31 mouse cellular contexts compared by ENCODE assay signal in the genomic region with DNA sequence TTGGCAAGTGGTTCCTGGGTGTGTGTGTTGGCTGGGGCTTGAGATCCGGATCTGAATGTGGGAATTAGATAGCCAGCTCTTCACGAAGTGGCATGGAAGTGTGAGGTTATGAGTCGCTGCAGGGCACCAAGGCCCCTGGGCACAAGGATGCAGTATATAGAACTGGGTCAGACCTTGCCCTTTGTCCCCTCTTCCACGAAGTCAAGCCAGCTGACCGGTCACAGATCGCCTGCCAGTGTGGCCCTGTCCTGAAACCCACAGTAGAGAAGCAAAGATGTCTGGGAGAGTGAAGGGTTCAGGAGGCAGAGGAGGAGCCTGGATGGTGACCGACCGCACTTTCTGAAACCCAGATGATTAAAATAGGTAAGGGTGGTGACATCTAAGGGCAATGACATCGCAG.
DNase-seq lines count a peak whose midpoint lies in the region; ATAC-seq and TF ChIP-seq lines count a peak whose summit lies in the region.
"Had no signal": no experiment of that assay in that cellular context is flagged by ENCODE, and none has a peak within 500 bp of the region (broad histone marks: within the 10 kb centered on the region; RNA-seq: fewer than 3 reads in every experiment).

No protein-coding gene starts in this region.

- H3K4me2 ChIP-seq in forebrain, embryonic 11.5 days (ENCODE audit: low read depth, low read length, severe bottlenecking): no peak overlapping the region
- H3K4me2 ChIP-seq in kidney, embryonic 16.5 days (replicated peaks; ENCODE audit: low read depth, low read length): no peak overlapping the region
- H3K4me2 ChIP-seq in liver, postnatal 0 days (ENCODE audit: low read depth, low read length): no peak overlapping the region
- H3K4me2 ChIP-seq: forebrain, embryonic 13.5 days; heart, embryonic 11.5 days; hindbrain, embryonic 14.5 days; limb, embryonic 12.5 days; midbrain, embryonic 13.5 days; neural tube, embryonic 13.5 days had no signal

- H3K79me2 ChIP-seq in heart, adult 2 months (replicated peaks; ENCODE audit: control insufficient read depth, insufficient read depth, low read length): no peaks in the 10 kb centered on the region

- TF ChIP-seq POLR2A in kidney, adult 2 months (IDR thresholded peaks at IDR 0.05; ENCODE audit: low read depth, low read length): no peak
- no peak for TF ChIP-seq POLR2A in heart, adult 2 months (IDR thresholded peaks at IDR 0.05; ENCODE audit: insufficient read depth, low read depth, low read length)

- H3K36me3 ChIP-seq in forebrain, embryonic 10.5 days (replicated peaks): no peaks in the 10 kb centered on the region
- H3K36me3 ChIP-seq in forebrain, embryonic 11.5 days (ENCODE audit: control insufficient read depth, insufficient read depth, low read length): no peaks in the 10 kb centered on the region
- no peaks in the 10 kb centered on the region for H3K36me3 ChIP-seq in kidney, adult 2 months (ENCODE audit: control insufficient read depth, insufficient read depth, low read length)
- H3K36me3 ChIP-seq in kidney, embryonic 16.5 days (ENCODE audit: insufficient read depth, low read length): no peaks in the 10 kb centered on the region
- no peaks in the 10 kb centered on the region for H3K36me3 ChIP-seq in liver, postnatal 0 days (replicated peaks; ENCODE audit: insufficient read depth, low read length)
- no peaks in the 10 kb centered on the region for H3K36me3 ChIP-seq in heart, adult 2 months (ENCODE audit: control insufficient read depth, insufficient read depth, low read length)
- H3K36me3 ChIP-seq: limb, embryonic 12.5 days; midbrain, embryonic 13.5 days; neural tube, embryonic 13.5 days had no signal

- no peak for TF ChIP-seq EP300 in liver, postnatal 0 days (IDR thresholded peaks at IDR 0.05; ENCODE audit: low read depth)
- no peak for TF ChIP-seq EP300 in heart, adult 2 months (IDR thresholded peaks at IDR 0.05; ENCODE audit: insufficient read depth, low read depth, low read length)

- H3K27me3 ChIP-seq in forebrain, embryonic 10.5 days (ENCODE audit: poor library complexity, severe bottlenecking): no peaks in the 10 kb centered on the region; the same call in 1 of the 2 replicates
- no peaks in the 10 kb centered on the region for H3K27me3 ChIP-seq in forebrain, embryonic 11.5 days (ENCODE audit: control insufficient read depth, insufficient read depth, low read length)
- no peaks in the 10 kb centered on the region for H3K27me3 ChIP-seq in kidney, adult 2 months (replicated peaks; ENCODE audit: control insufficient read depth, insufficient read depth, low read length)
- 0 out of 2 replicates have a peak, but pooled peaks cover 2% of the 10 kb centered on the region for H3K27me3 ChIP-seq in kidney, embryonic 16.5 days (ENCODE audit: insufficient read depth, low read length)
- no peaks in the 10 kb centered on the region for H3K27me3 ChIP-seq in liver, postnatal 0 days (ENCODE audit: insufficient read depth, low read length)
- no peaks in the 10 kb centered on the region for H3K27me3 ChIP-seq in heart, adult 2 months (ENCODE audit: control insufficient read depth, insufficient read depth, low read length)
- H3K27me3 ChIP-seq: CH12.LX; forebrain, embryonic 13.5 days; limb, embryonic 12.5 days; midbrain, embryonic 13.5 days; neural tube, embryonic 13.5 days had no signal

- no peak for ATAC-seq in forebrain, embryonic 11.5 days (replicated peaks; ENCODE audit: low FRiP score)
- ATAC-seq in kidney, embryonic 16.5 days (ENCODE audit: low FRiP score, low TSS enrichment): no peak
- ATAC-seq in liver, postnatal 0 days: no peak
- no peak for ATAC-seq in frontal cortex, adult (ENCODE audit: low TSS enrichment)
- ATAC-seq: activated CD4-positive, CD25-positive, alpha-beta regulatory T cell, adult 4 months; forebrain, embryonic 13.5 days; inflammation-experienced regulatory T-cells, adult 6 months; lung, postnatal 0 days; midbrain, embryonic 13.5 days had no signal

- no peak for TF ChIP-seq CTCF in kidney, adult 2 months (conservative IDR thresholded peaks at IDR 0.05; ENCODE audit: insufficient read depth, insufficient read length, low read depth, low read length)
- TF ChIP-seq CTCF in liver, postnatal 0 days (IDR thresholded peaks at IDR 0.05; ENCODE audit: low read depth): no peak
- TF ChIP-seq CTCF in heart, adult 2 months (IDR thresholded peaks at IDR 0.05): no peak

- no peaks in the 10 kb centered on the region for H3K9me3 ChIP-seq in forebrain, embryonic 10.5 days
- no peaks in the 10 kb centered on the region for H3K9me3 ChIP-seq in forebrain, embryonic 11.5 days (ENCODE audit: control insufficient read depth, low read length)
- no peaks in the 10 kb centered on the region for H3K9me3 ChIP-seq in kidney, embryonic 16.5 days (ENCODE audit: low read length)
- no peaks in the 10 kb centered on the region for H3K9me3 ChIP-seq in liver, postnatal 0 days (ENCODE audit: low read length)
- H3K9me3 ChIP-seq: forebrain, embryonic 13.5 days; limb, embryonic 12.5 days; midbrain, embryonic 13.5 days; neural tube, embryonic 13.5 days had no signal

- 0 out of 2 replicates have a peak overlapping the region, but pooled peaks have one; percentile 25 for H3K27ac ChIP-seq in forebrain, embryonic 10.5 days
- no peak overlapping the region for H3K27ac ChIP-seq in forebrain, embryonic 11.5 days (ENCODE audit: low read depth, low read length)
- no peak overlapping the region for H3K27ac ChIP-seq in kidney, adult 2 months (ENCODE audit: insufficient read depth, low read depth, low read length)
- H3K27ac ChIP-seq in kidney, embryonic 16.5 days (ENCODE audit: low read length): no peak overlapping the region
- peak overlapping the region; percentile 3; the same call in 1 of the 2 replicates for H3K27ac ChIP-seq in liver, postnatal 0 days (ENCODE audit: low read depth)
- no peak overlapping the region for H3K27ac ChIP-seq in heart, adult 2 months
- H3K27ac ChIP-seq: forebrain, embryonic 13.5 days; hindbrain, embryonic 14.5 days; limb, embryonic 12.5 days; midbrain, embryonic 13.5 days; neural tube, embryonic 13.5 days; stomach, postnatal 0 days had no signal

- WGBS in forebrain, embryonic 10.5 days: 89% methylated on average over 9 of the region's 9 CpGs
- WGBS in forebrain, embryonic 11.5 days: 87% methylated on average over 9 of the region's 9 CpGs
- 44% methylated on average over 9 of the region's 9 CpGs for WGBS in kidney, adult 2 months
- WGBS in kidney, embryonic 16.5 days: 65% methylated on average over 9 of the region's 9 CpGs
- 76% methylated on average over 9 of the region's 9 CpGs for WGBS in liver, postnatal 0 days (ENCODE audit: insufficient replicate concordance)
- WGBS in heart, adult 2 months: 62% methylated on average over 9 of the region's 9 CpGs

- H3K4me3 ChIP-seq in forebrain, embryonic 10.5 days: no peak overlapping the region
- H3K4me3 ChIP-seq in forebrain, embryonic 11.5 days (ENCODE audit: low read depth, low read length): no peak overlapping the region
- H3K4me3 ChIP-seq in kidney, adult 2 months (ENCODE audit: insufficient read depth, low read depth, low read length): no peak overlapping the region
- no peak overlapping the region for H3K4me3 ChIP-seq in kidney, embryonic 16.5 days (ENCODE audit: low read length)
- no peak overlapping the region for H3K4me3 ChIP-seq in liver, postnatal 0 days (ENCODE audit: low read depth, low read length)
- H3K4me3 ChIP-seq in heart, adult 2 months: no peak overlapping the region
- H3K4me3 ChIP-seq: erythroblast, embryonic 14.5 days; forebrain, embryonic 13.5 days; limb, embryonic 12.5 days; midbrain, embryonic 13.5 days; neural tube, embryonic 13.5 days had no signal

- no peak overlapping the region for H3K9ac ChIP-seq in forebrain, embryonic 11.5 days (ENCODE audit: low read length)
- no peak overlapping the region for H3K9ac ChIP-seq in kidney, embryonic 16.5 days (replicated peaks; ENCODE audit: low read length)
- H3K9ac ChIP-seq in liver, postnatal 0 days (replicated peaks): no peak overlapping the region
- no peak overlapping the region for H3K9ac ChIP-seq in heart, adult 2 months (ENCODE audit: low read depth, low read length)
- H3K9ac ChIP-seq: forebrain, embryonic 13.5 days; hindbrain, embryonic 14.5 days; limb, embryonic 12.5 days; midbrain, embryonic 13.5 days; neural tube, embryonic 13.5 days had no signal

- no peak for DNase-seq in forebrain, embryonic 10.5 days (ENCODE audit: extremely low spot score, low spot score)
- no peak for DNase-seq in forebrain, embryonic 11.5 days (ENCODE audit: low spot score)
- DNase-seq in kidney, adult 2 months: peak; percentile 85
- DNase-seq in kidney, postnatal 25 days: peak; percentile 42 to 79
- no peak for DNase-seq in liver, postnatal 0 days
- no peak for DNase-seq in heart, adult 2 months
- DNase-seq: adrenal gland, adult 2 months; cerebellum, adult 2 months; cerebellum, postnatal 14 days; gastrocnemius, postnatal 14 days; heart, postnatal 36 days; layer of hippocampus, adult 9-11 months; lung, adult 18-20 months; lung, postnatal 4 days; right cerebral cortex, postnatal 4 days; thymus, adult 18-20 months; thymus, postnatal 25 days had no signal

- intact Hi-C loops in heart, adult 2 months (cut with DNase I): no loop called here

- H3K4me1 ChIP-seq in forebrain, embryonic 10.5 days: peaks cover 31% of the 10 kb centered on the region
- no peaks in the 10 kb centered on the region for H3K4me1 ChIP-seq in forebrain, embryonic 11.5 days (replicated peaks; ENCODE audit: control insufficient read depth, insufficient read depth, low read length)
- H3K4me1 ChIP-seq in kidney, adult 2 months (ENCODE audit: control insufficient read depth, insufficient read depth, low read length): no peaks in the 10 kb centered on the region; the same call in 1 of the 2 replicates
- H3K4me1 ChIP-seq in kidney, embryonic 16.5 days (ENCODE audit: insufficient read depth, low read length): peaks cover 39% of the 10 kb centered on the region
- peaks cover 40% of the 10 kb centered on the region for H3K4me1 ChIP-seq in liver, postnatal 0 days (ENCODE audit: insufficient read depth)
- H3K4me1 ChIP-seq in heart, adult 2 months (ENCODE audit: control insufficient read depth, insufficient read depth, low read length): peaks cover 2% of the 10 kb centered on the region; the same call in 1 of the 2 replicates

Comparison
In these comparisons a context has a peak if more than half of its experiments do, and no peak if none do; other contexts are left out.
1. H3K27ac ChIP-seq: peak in forebrain, embryonic 10.5 days (single experiment) and liver, postnatal 0 days (single experiment); none in forebrain, embryonic 11.5 days (single experiment), kidney, adult 2 months (single experiment), kidney, embryonic 16.5 days (single experiment) and heart, adult 2 months (single experiment).
2. DNase-seq: peak in kidney, adult 2 months (single experiment) and kidney, postnatal 25 days (2 of 2); none in forebrain, embryonic 10.5 days (single experiment), forebrain, embryonic 11.5 days (single experiment), liver, postnatal 0 days (single experiment) and heart, adult 2 months (0 of 2).